Mouse (Mus musculus): ENCODE measurements around the gene Dnmt1.

DNA sequence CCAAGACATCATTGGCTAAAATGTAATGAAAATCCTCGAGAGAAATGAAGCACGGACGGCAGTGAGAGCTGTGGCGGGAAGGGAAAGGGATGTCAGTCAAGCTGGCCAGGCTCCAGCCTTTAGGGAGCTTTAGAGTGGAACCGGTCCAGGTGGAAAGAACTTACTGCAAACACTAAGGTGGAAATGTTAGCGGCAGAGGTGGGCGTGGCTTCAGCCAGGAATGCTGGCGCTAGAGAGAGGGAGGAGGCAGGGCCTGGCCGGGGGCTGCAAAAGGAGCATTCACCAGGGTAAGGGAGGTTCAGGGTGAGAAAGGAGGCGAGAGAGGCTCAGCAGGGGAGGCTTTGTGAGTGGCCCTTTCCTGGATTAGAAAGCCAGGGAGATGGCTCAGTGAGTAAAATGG, 31.2 kb upstream of the Dnmt1 start:
- no peak for TF ChIP-seq CTCF (IDR thresholded peaks at IDR 0.05)
- TF ChIP-seq POLR2A (IDR thresholded peaks at IDR 0.05; ENCODE audit: insufficient read depth, low read depth, low read length) = no peak

Data from heart, adult 2 months (tissue).